Mouse (Mus musculus): Measurements from ENCODE around the gene Ces1h. TPM values are rescaled to one million over a fixed set of nuclear protein-coding genes. Genes with fewer than 3 reads are reported as not detected.

Ces1h gene
- polyA plus RNA-seq, 1 experiment from 2014 or later, result not detected

- Histone ChIP-seq H3K9ac (ENCODE audit: low read depth, low read length) (no peak overlapping the region), H3K4me2 (replicated peaks; ENCODE audit: low read depth) (no peak overlapping the region), H3K27ac (ENCODE audit: low read depth, low read length) (no peak overlapping the region), H3K4me3 (ENCODE audit: low read depth, low read length) (no peak overlapping the region), H3K4me1 (replicated peaks; ENCODE audit: control insufficient read depth, insufficient read depth, low read length) (no peaks in the 10 kb centered on the region), H3K27me3 (replicated peaks; ENCODE audit: control insufficient read depth, insufficient read depth, low read length) (no peaks in the 10 kb centered on the region), H3K9me3 (ENCODE audit: control insufficient read depth) (no peaks in the 10 kb centered on the region), H3K36me3 (ENCODE audit: control insufficient read depth, insufficient read depth) (no peaks in the 10 kb centered on the region)
- ATAC-seq, result no peak
- WGBS, result 81% methylated on average over 2 of the region's 2 CpGs
- TF ChIP-seq CTCF (IDR thresholded peaks at IDR 0.05; ENCODE audit: low read depth), result no peak
These were observed 62.5 kb downstream of the Ces1h start for GRCm38 (mm10) chr8:93317031-93317430.

GRCm38 (mm10) chr8:93315557-93315956 is 64.0 kb downstream of the Ces1h start:
- Histone ChIP-seq H3K4me3 (ENCODE audit: low read depth, low read length) (no peak overlapping the region), H3K4me2 (replicated peaks; ENCODE audit: low read depth) (no peak overlapping the region), H3K9ac (ENCODE audit: low read depth, low read length) (no peak overlapping the region), H3K9me3 (ENCODE audit: control insufficient read depth) (no peaks in the 10 kb centered on the region), H3K27me3 (replicated peaks; ENCODE audit: control insufficient read depth, insufficient read depth, low read length) (no peaks in the 10 kb centered on the region), H3K27ac (ENCODE audit: low read depth, low read length) (no peak overlapping the region), H3K36me3 (ENCODE audit: control insufficient read depth, insufficient read depth) (no peaks in the 10 kb centered on the region), H3K4me1 (replicated peaks; ENCODE audit: control insufficient read depth, insufficient read depth, low read length) (no peaks in the 10 kb centered on the region)
- WGBS, result 75% methylated on average over 2 of the region's 2 CpGs
- no peak for ATAC-seq
- TF ChIP-seq CTCF (IDR thresholded peaks at IDR 0.05; ENCODE audit: low read depth), result no peak

Other genes starting within 250 kb of the Ces1h start
- gene Ces1c, start 248.4 kb downstream of the Ces1h start, polyA plus RNA-seq (2015; fragmentation: Nextera tagmentation; extraction: Ambion mirVana), result 6.0 TPM in 2 replicates
- gene Ces1d, start 181.9 kb downstream of the Ces1h start, polyA plus RNA-seq (2015; fragmentation: Nextera tagmentation; extraction: Ambion mirVana), result 0.14 and 0.22 TPM in 2 replicates
- 0.66 and 1.1 TPM in 2 replicates for gene Ces1e, start 150.1 kb downstream of the Ces1h start, polyA plus RNA-seq (2015; fragmentation: Nextera tagmentation; extraction: Ambion mirVana)
- 0.59 and 0.71 TPM in 2 replicates for gene Ces1f, start 100.0 kb downstream of the Ces1h start, polyA plus RNA-seq (2015; fragmentation: Nextera tagmentation; extraction: Ambion mirVana)
- gene Ces1g, start 42.4 kb downstream of the Ces1h start, polyA plus RNA-seq (2015; fragmentation: Nextera tagmentation; extraction: Ambion mirVana), result 0.16 TPM in 1 of 2 replicates, not detected in the other
- gene Ces5a, start 156.1 kb upstream of the Ces1h start, polyA plus RNA-seq (2015; fragmentation: Nextera tagmentation; extraction: Ambion mirVana), result not detected in 2 replicates

Data from intestine, postnatal 0 days (tissue).